Mouse (Mus musculus) hindbrain, postnatal 0 days (tissue): ENCODE results near the gene Rpl14. TPM values are rescaled to one million over a fixed set of nuclear protein-coding genes. Genes with fewer than 3 reads are reported as not detected.
A peak's percentile ranks its signal among the peaks of the same experiment; 100 is the strongest.

Experiments
- ATAC-seq: fragments of 200-750 bp; cut with Nextera tagmentation; 2 replicates; pipeline ENCODE4 v1.8.0; 2017; ENCODE audit warnings: mild to moderate bottlenecking, moderate TSS enrichment, moderate library complexity
- DNase-seq: peaks from one replicate; pipeline ENCODE4 v3.0.0-alpha.2; 2015; ENCODE audit warnings: low spot score
- H3K27ac ChIP-seq: fragments of 300-500 bp; sonication (generic); 2 replicates; pipeline ENCODE4 v1.5.1; 2014; ENCODE audit warnings: mild to moderate bottlenecking
- H3K27me3 ChIP-seq: fragments of 300-500 bp; sonication (generic); 2 replicates; pipeline ENCODE4 v1.6.1; 2014; ENCODE audit warnings: low read length, mixed read lengths; ENCODE audit not compliant: insufficient read depth
- H3K36me3 ChIP-seq: fragments of 300-500 bp; sonication (generic); 2 replicates; pipeline ENCODE4 v1.6.1; 2014; ENCODE audit warnings: low read length, mixed read lengths; ENCODE audit not compliant: insufficient read depth
- H3K4me1 ChIP-seq: fragments of 300-500 bp; sonication (generic); 2 replicates; pipeline ENCODE4 v1.6.1; 2014; ENCODE audit warnings: antibody characterized with exemption, low read length, mixed read lengths; ENCODE audit not compliant: insufficient read depth
- H3K4me2 ChIP-seq: fragments of 300-500 bp; sonication (generic); 2 replicates; pipeline ENCODE4 v1.6.1; 2014; ENCODE audit warnings: low read depth, mild to moderate bottlenecking, low read length, moderate library complexity, mixed read lengths
- H3K4me3 ChIP-seq: fragments of 300-500 bp; sonication (generic); 2 replicates; pipeline ENCODE4 v1.5.1; 2014; ENCODE audit warnings: low read length
- H3K9ac ChIP-seq: fragments of 300-500 bp; sonication (generic); replicated peaks from 2 replicates; pipeline ENCODE4 v1.6.1; 2014; ENCODE audit warnings: mild to moderate bottlenecking, low read length, moderate library complexity, mixed read lengths
- H3K9me3 ChIP-seq: fragments of 300-500 bp; sonication (generic); 2 replicates; pipeline ENCODE4 v1.6.1; 2016; ENCODE audit warnings: low read length, mixed read lengths
- CTCF ChIP-seq: IDR thresholded peaks from 2 replicates; pipeline ENCODE4 v1.5.1; 2016; ENCODE audit warnings: antibody characterized with exemption, control low read depth, low read depth
- WGBS: fragments of 180-500 bp; shearing (Covaris S2); extraction: QIAGEN DNeasy Blood & Tissue Kit; methylation state at CpG from one replicate; pipeline ENCODE4 v1.1.7; 2014; 5-methylcytosine and 5-hydroxymethylcytosine counted together
- polyA plus RNA-seq: library from polyadenylated mRNA; unstranded; fragments of >200 nt; fragmentation: Nextera tagmentation; extraction: Ambion mirVana; gene quantifications from 2 replicates; pipeline ENCODE4 v1.2.1, GENCODE M21; 2015
- total RNA-seq: library from RNA; depleted of rRNA; stranded (reverse); fragments of >200 nt; gene quantifications from 2 replicates; pipeline ENCODE4 v1.2.3, GENCODE M21; 2014

Gene Rpl14
- total and polyA plus RNA-seq, 2 experiments from 2014 or later: 147 to 432 TPM

DNA sequence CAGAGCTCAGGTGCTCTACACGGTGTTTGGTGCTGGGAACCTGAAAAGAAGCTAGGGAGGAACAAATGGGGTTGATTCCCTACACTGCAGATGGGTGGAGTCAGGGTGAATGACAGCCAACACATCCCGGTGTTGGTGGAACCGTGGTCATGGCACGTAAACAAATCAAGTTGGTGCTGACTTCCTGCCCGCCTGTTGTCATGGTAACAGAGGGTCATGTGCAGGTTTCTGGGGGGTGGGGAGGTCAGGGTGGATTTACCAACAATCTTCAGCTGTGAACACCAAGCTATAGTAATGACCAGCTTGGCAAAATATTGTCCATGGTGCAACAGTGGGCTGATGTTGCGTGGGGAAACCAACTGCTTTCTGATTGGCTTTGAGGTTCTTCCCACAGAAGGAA lies 7.5 kb downstream of the Rpl14 start:
- Histone ChIP-seq H3K4me3 (no peak overlapping the region), H3K9me3 (no peaks in the 10 kb centered on the region)
- no peak for ATAC-seq

DNA sequence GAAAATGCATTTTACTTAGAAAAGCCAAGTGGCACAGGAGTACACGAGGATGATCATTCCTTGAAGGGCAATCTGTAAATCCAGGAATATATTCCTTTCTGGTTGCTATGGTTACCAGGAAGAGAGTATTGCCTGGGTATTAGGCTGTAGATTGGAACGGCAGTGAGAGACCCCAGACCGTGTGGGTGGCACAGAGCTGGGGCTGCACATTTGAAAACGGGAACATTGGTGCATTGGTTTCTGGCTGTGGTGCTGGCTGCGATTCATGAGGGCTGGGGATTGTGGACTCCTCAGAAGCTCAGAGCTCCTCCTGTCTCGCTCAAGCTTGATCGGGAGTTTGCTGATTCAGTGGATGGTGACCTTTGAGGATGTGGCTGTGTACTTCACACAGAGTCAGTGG lies 8.6 kb downstream of the Rpl14 start:
- TF ChIP-seq CTCF: no peak
- no peak for DNase-seq
- H3K4me3 ChIP-seq: no peak overlapping the region

More for the DNA sequence above, 7.5 kb downstream of the Rpl14 start:
- 61% methylated on average over 6 of the region's 6 CpGs for WGBS
- no peak for TF ChIP-seq CTCF
- Histone ChIP-seq H3K27me3 (no peaks in the 10 kb centered on the region), H3K36me3 (peaks cover 15% of the 10 kb centered on the region; the same call in 1 of the 2 replicates), H3K4me1 (no peaks in the 10 kb centered on the region), H3K4me2 (no peak overlapping the region), H3K9ac (no peak overlapping the region), H3K27ac (no peak overlapping the region)
- no peak for DNase-seq

DNA sequence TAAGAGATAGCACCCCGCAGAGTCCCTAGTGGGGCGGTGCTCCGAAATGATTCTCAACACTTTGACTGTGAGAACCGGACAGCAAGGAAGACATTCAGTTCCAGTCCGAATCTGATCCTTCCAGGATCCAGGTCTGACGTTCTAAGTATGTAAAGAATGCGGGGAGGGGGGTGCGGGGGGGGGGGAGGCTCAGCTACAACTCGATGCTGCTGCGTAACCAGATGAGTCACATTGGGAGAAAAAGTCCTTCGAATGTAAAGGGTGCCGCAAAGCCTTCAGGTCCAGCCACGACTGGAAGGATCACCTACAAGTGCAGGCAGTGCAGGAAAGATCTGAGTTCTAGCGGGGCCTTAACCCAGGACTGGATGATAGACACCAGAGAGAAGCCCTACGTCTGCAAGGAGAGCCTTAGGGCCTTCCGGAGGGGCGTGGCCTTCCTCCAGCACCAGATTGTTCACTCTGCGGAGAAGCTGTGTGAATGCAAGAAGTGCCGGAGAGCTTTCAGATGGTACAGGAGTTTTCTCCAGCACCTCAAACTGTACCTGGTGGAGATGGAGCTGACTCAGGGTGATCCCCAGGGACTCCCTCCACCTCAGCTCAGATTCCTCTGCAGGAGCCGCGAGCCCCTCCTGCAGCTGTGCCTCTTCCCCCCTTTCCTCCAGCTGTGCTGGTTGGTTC lies 10.8 kb downstream of the Rpl14 start:
- DNase-seq: peak; percentile 42
- peak; percentile 33; the same call in 1 of the 2 replicates for ATAC-seq
- TF ChIP-seq CTCF: no peak
- no peak overlapping the region; the same call in 1 of the 2 replicates for H3K9ac ChIP-seq
- no peaks in the 10 kb centered on the region for H3K4me1 ChIP-seq
- H3K4me2 ChIP-seq: peak overlapping the region; percentile 57
- H3K4me3 ChIP-seq: peak overlapping the region; percentile 3
- H3K9me3 ChIP-seq: no peaks in the 10 kb centered on the region
- 30% methylated on average over 21 of the region's 21 CpGs for WGBS
- H3K27me3 ChIP-seq: no peaks in the 10 kb centered on the region
- H3K36me3 ChIP-seq: no peaks in the 10 kb centered on the region
- peak overlapping the region; percentile 51; the same call in 1 of the 2 replicates for H3K27ac ChIP-seq

More for the DNA sequence above, 8.6 kb downstream of the Rpl14 start:
- WGBS: 58% methylated on average over 7 of the region's 7 CpGs
- Histone ChIP-seq H3K4me1 (no peaks in the 10 kb centered on the region), H3K36me3 (0 out of 2 replicates have a peak, but pooled peaks cover 8% of the 10 kb centered on the region), H3K27ac (no peak overlapping the region), H3K4me2 (no peak overlapping the region), H3K27me3 (no peaks in the 10 kb centered on the region), H3K9me3 (no peaks in the 10 kb centered on the region), H3K9ac (no peak overlapping the region)
- no peak for ATAC-seq

DNA sequence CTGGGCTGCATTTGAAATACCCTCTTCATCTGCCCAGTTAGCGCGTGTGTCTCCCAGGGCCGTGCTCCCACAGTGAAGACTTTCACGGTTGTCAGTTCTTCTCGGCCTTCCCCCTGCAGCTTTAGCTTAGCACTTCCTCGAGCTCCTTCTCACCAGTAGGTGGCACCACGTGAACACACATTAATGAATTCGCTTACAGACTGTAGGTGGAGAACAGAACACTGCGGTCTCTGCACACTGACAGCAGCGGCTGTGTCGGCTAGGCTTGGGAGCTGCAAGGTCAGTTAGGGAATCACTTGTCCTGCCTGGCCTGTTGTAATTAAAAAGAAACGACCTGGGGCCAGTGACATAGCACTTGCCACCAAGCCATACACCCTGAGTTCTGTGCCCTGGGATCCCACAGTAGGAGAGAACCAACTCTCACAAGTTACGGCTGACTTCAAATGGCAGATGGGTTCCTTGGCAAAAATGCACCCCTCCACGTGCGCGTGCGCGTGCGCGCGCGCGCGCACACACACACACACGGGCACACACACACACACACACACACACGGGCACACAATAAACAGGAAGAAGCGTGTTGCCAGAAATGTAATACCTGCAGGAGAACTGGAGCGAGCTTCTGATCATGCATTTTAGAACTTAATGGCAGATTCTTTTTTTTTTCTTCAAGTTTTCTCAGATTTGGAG lies 11.5 kb downstream of the Rpl14 start:
- WGBS: 5% methylated on average over 28 of the region's 28 CpGs
- Histone ChIP-seq H3K27ac (peak overlapping the region; percentile 51; the same call in 1 of the 2 replicates), H3K9me3 (no peaks in the 10 kb centered on the region)

DNA sequence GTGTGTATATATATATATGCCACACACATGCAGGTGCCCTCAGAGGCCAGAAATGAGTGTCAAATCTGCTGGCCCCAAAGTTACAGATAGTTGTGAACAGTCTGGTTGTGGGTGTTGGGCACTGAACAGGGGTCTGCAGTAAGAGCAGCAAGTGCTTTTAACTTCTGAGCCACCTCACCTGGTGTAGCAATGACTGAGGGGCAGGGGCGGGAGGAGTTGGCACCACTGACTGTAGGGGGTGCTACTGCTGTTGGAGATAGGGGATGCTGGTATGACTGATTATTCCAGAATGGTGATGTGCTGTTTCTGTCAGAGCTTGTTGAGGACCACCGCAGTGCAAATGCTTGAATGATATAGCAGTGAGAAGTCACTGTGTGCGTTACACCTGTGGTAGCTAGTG lies 12.1 kb downstream of the Rpl14 start:
- no peaks in the 10 kb centered on the region for H3K27me3 ChIP-seq
- peak overlapping the region; percentile 57; the same call in 1 of the 2 replicates for H3K4me2 ChIP-seq
- H3K4me3 ChIP-seq: no peak overlapping the region
- H3K36me3 ChIP-seq: no peaks in the 10 kb centered on the region
- WGBS: 78% methylated on average over 3 of the region's 3 CpGs
- ATAC-seq: no peak
- no peak for DNase-seq
- H3K9me3 ChIP-seq: no peaks in the 10 kb centered on the region
- no peak overlapping the region for H3K9ac ChIP-seq
- no peak overlapping the region for H3K27ac ChIP-seq
- H3K4me1 ChIP-seq: no peaks in the 10 kb centered on the region
- peak; percentile 12; the same call in 1 of the 2 replicates for TF ChIP-seq CTCF

More for the DNA sequence above, 11.5 kb downstream of the Rpl14 start:
- H3K4me1 ChIP-seq: no peaks in the 10 kb centered on the region
- H3K4me3 ChIP-seq: peak overlapping the region; percentile 3
- no peaks in the 10 kb centered on the region for H3K27me3 ChIP-seq
- peak; percentile 96 for DNase-seq
- H3K36me3 ChIP-seq: no peaks in the 10 kb centered on the region
- peak overlapping the region; percentile 57 for H3K4me2 ChIP-seq
- peak overlapping the region; percentile 28 for H3K9ac ChIP-seq
- ATAC-seq: peak; percentile 87
- peak; percentile 94 for TF ChIP-seq CTCF

DNA sequence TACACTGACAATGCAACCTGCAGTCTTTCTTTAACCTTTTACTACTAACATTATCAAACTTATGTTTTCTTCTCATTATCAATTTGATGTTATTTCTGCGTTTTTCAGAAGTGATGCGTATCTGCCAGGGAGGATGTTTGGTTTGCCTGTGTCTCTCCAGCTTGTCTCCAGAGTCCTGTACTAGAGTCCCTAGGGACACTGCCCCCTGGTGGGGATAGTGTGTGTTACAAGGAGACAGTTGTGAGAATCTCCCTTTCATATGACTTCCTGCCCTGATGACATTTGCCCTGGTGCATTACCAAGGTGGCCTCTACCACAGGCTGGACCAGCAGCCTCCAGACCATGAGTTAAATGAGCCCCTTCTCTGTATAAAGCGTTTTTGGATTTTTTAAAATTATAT lies 15.3 kb downstream of the Rpl14 start:
- H3K9me3 ChIP-seq: no peaks in the 10 kb centered on the region
- 11% methylated on average over 3 of the region's 3 CpGs for WGBS
- no peaks in the 10 kb centered on the region for H3K4me1 ChIP-seq
- TF ChIP-seq CTCF: peak; percentile 92
- peak; percentile 81 for DNase-seq
- no peak for ATAC-seq
- no peak overlapping the region for H3K4me2 ChIP-seq
- H3K27ac ChIP-seq: no peak overlapping the region
- no peak overlapping the region for H3K9ac ChIP-seq
- H3K36me3 ChIP-seq: no peaks in the 10 kb centered on the region
- H3K27me3 ChIP-seq: no peaks in the 10 kb centered on the region
- H3K4me3 ChIP-seq: no peak overlapping the region

DNA sequence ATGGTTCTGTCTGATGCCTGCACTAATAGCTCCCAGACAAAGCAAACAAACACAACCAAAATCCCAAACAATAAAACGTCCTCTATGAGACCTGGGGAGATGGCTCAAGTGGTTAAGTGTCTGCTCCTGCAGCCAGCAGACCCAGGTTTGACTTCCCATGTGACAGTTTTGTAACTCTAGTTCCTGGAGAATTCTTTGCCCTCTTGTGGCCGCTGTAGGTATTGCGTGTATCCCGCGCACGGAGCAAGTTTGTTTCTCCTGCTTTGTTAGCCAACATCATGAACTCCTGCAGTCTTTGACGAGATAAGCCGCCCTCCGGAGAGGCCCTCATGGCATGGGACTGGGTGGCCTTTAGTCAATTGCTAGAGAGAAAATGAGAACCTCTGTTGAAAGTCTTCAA lies 20.2 kb downstream of the Rpl14 start:
- peak; percentile 90 for TF ChIP-seq CTCF
- no peaks in the 10 kb centered on the region for H3K9me3 ChIP-seq
- no peaks in the 10 kb centered on the region for H3K4me1 ChIP-seq
- H3K27me3 ChIP-seq: no peaks in the 10 kb centered on the region
- 3% methylated on average over 9 of the region's 9 CpGs for WGBS
- ATAC-seq (no peak), DNase-seq (peak; percentile 82)
- H3K4me2 ChIP-seq: no peak overlapping the region
- H3K4me3 ChIP-seq: no peak overlapping the region
- no peak overlapping the region for H3K9ac ChIP-seq
- no peak overlapping the region for H3K27ac ChIP-seq
- no peaks in the 10 kb centered on the region for H3K36me3 ChIP-seq
